Mouse (Mus musculus) gastrocnemius, postnatal 25 days (tissue): ENCODE data around the gene Itga10. TPM values are rescaled to one million over a fixed set of nuclear protein-coding genes. Genes with fewer than 3 reads are reported as not detected.
"Not testable (repeated sequence)": the region's sequence is repeated elsewhere in the genome, so short reads cannot be mapped to it uniquely, and the experiment has no call there.

Experiments used
- DNase-seq: peaks from one replicate; pipeline ENCODE4 v3.0.0; 2022
- total RNA-seq, 2 experiments: library from RNA; stranded (reverse); gene quantifications; 1 replicate in 1 of 2; 2 replicates in 1 of 2; pipeline ENCODE4 v1.2.3; 2021

Itga10 gene
- total RNA-seq, 2 experiments from 2014 or later: 0.70 to 1.2 TPM

- peak; percentile 89 for DNase-seq
These were observed 10.2 kb upstream of the Itga10 start, which contains the start of the genes Pex11b and Gm42957 for GRCm38 (mm10) chr3:96634928-96635879. Gene Pex11b (plus strand): TSS chr3:96635376. Gene Gm42957 (plus strand): TSS chr3:96635474.

- DNase-seq: no peak
These were observed 9.5 kb upstream of the Itga10 start for GRCm38 (mm10) chr3:96635906-96636305.

- DNase-seq: no peak
These were observed 8.9 kb upstream of the Itga10 start for GRCm38 (mm10) chr3:96636448-96636847.

GRCm38 (mm10) chr3:96639219-96639618 lies 6.2 kb upstream of the Itga10 start:
- DNase-seq: no peak

- no peak for DNase-seq
These were observed 2.0 kb downstream of the Itga10 start for GRCm38 (mm10) chr3:96647365-96647764.

GRCm38 (mm10) chr3:96660901-96661300 lies 15.5 kb downstream of the Itga10 start:
- no peak for DNase-seq

- DNase-seq: no peak
These were observed 17.4 kb downstream of the Itga10 start for GRCm38 (mm10) chr3:96662731-96663316.

GRCm38 (mm10) chr3:96663432-96664239 lies 18.3 kb downstream of the Itga10 start:
- peak; percentile 75 for DNase-seq

- not testable (repeated sequence) for DNase-seq
These were observed 20.5 kb downstream of the Itga10 start for GRCm38 (mm10) chr3:96665732-96666363.

GRCm38 (mm10) chr3:96666916-96667315 lies 21.5 kb downstream of the Itga10 start:
- DNase-seq: no peak

GRCm38 (mm10) chr3:96667316-96667715 lies 21.9 kb downstream of the Itga10 start:
- no peak for DNase-seq

- no peak for DNase-seq
These were observed 23.2 kb downstream of the Itga10 start for GRCm38 (mm10) chr3:96668424-96669067.

- DNase-seq: peak; percentile 83
These were observed 24.5 kb downstream of the Itga10 start, which contains the start of gene Ankrd35 for GRCm38 (mm10) chr3:96669727-96670468. Gene Ankrd35 (plus strand): TSS chr3:96670131.

GRCm38 (mm10) chr3:96671519-96671918 lies 26.1 kb downstream of the Itga10 start:
- no peak for DNase-seq

- DNase-seq: no peak
These were observed 28.1 kb downstream of the Itga10 start for GRCm38 (mm10) chr3:96673514-96673913.

GRCm38 (mm10) chr3:96674442-96674841 lies 29.1 kb downstream of the Itga10 start:
- DNase-seq: no peak

GRCm38 (mm10) chr3:96675171-96675570 lies 29.8 kb downstream of the Itga10 start:
- DNase-seq: no peak

GRCm38 (mm10) chr3:96675690-96676089 lies 30.3 kb downstream of the Itga10 start:
- no peak for DNase-seq

- no peak for DNase-seq
These were observed 33.1 kb downstream of the Itga10 start for GRCm38 (mm10) chr3:96678456-96678855.

- no peak for DNase-seq
These were observed 33.8 kb downstream of the Itga10 start for GRCm38 (mm10) chr3:96679159-96679674.
